Mouse (Mus musculus): ENCODE results near the gene Prkcb. TPM values are rescaled to one million over a fixed set of nuclear protein-coding genes. Genes with fewer than 3 reads are reported as not detected.

Prkcb gene
- polyA plus RNA-seq, 1 experiment from 2014 or later, result 4.8 TPM

DNA sequence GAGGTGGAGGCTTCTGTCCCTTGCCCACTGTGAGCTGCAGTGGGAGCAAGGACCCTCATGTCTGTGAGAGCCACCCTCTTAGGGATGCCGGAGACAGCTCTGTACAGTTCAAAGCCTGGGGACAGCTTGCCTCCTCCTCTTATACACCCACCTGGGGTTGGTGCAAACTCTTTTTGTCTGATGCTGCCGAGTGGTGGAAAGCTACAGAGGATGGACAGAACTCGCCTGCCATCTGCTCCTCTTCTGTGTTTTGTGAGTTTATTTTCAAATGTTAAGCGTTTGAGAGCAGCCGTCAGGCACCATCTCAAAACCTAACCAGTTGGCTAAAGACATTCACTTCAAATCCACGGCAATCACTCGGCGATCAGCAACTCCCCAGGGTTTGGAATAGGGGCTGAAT is 355.1 kb downstream of the Prkcb start:
- Histone ChIP-seq H3K9ac (replicated peaks; ENCODE audit: low read length) (no peak overlapping the region), H3K4me3 (ENCODE audit: low read length) (no peak overlapping the region), H3K4me1 (ENCODE audit: insufficient read depth, low read length) (no peaks in the 10 kb centered on the region), H3K27ac (ENCODE audit: low read length) (no peak overlapping the region), H3K36me3 (ENCODE audit: insufficient read depth, low read length) (no peaks in the 10 kb centered on the region), H3K4me2 (replicated peaks; ENCODE audit: low read depth, low read length) (no peak overlapping the region), H3K27me3 (ENCODE audit: insufficient read depth, low read length) (no peaks in the 10 kb centered on the region), H3K9me3 (ENCODE audit: low read length) (no peaks in the 10 kb centered on the region)
- ATAC-seq (ENCODE audit: low FRiP score, low TSS enrichment), result no peak
- WGBS, result 91% methylated on average over 8 of the region's 8 CpGs

GRCm38 (mm10) chr7:122649306-122649705 is 360.8 kb downstream of the Prkcb start:
- no peaks in the 10 kb centered on the region for H3K36me3 ChIP-seq (ENCODE audit: insufficient read depth, low read length)
- WGBS, result 75% methylated on average over 10 of the region's 10 CpGs
- no peak for ATAC-seq (ENCODE audit: low FRiP score, low TSS enrichment)
- no peak overlapping the region for H3K27ac ChIP-seq (ENCODE audit: low read length)
- H3K4me3 ChIP-seq (ENCODE audit: low read length), result no peak overlapping the region
- H3K9me3 ChIP-seq (ENCODE audit: low read length), result no peaks in the 10 kb centered on the region
- no peak overlapping the region for H3K9ac ChIP-seq (replicated peaks; ENCODE audit: low read length)
- no peaks in the 10 kb centered on the region for H3K27me3 ChIP-seq (ENCODE audit: insufficient read depth, low read length)
- no peak overlapping the region for H3K4me2 ChIP-seq (replicated peaks; ENCODE audit: low read depth, low read length)
- H3K4me1 ChIP-seq (ENCODE audit: insufficient read depth, low read length), result no peaks in the 10 kb centered on the region

GRCm38 (mm10) chr7:122652523-122652922 is 364.0 kb downstream of the Prkcb start:
- H3K4me2 ChIP-seq (replicated peaks; ENCODE audit: low read depth, low read length), result no peak overlapping the region
- no peaks in the 10 kb centered on the region for H3K4me1 ChIP-seq (ENCODE audit: insufficient read depth, low read length)
- 79% methylated on average over 3 of the region's 3 CpGs for WGBS
- H3K27ac ChIP-seq (ENCODE audit: low read length), result no peak overlapping the region
- no peaks in the 10 kb centered on the region for H3K36me3 ChIP-seq (ENCODE audit: insufficient read depth, low read length)
- ATAC-seq (ENCODE audit: low FRiP score, low TSS enrichment), result no peak
- no peaks in the 10 kb centered on the region for H3K27me3 ChIP-seq (ENCODE audit: insufficient read depth, low read length)
- no peak overlapping the region for H3K9ac ChIP-seq (replicated peaks; ENCODE audit: low read length)
- H3K4me3 ChIP-seq (ENCODE audit: low read length), result no peak overlapping the region
- no peaks in the 10 kb centered on the region for H3K9me3 ChIP-seq (ENCODE audit: low read length)

DNA sequence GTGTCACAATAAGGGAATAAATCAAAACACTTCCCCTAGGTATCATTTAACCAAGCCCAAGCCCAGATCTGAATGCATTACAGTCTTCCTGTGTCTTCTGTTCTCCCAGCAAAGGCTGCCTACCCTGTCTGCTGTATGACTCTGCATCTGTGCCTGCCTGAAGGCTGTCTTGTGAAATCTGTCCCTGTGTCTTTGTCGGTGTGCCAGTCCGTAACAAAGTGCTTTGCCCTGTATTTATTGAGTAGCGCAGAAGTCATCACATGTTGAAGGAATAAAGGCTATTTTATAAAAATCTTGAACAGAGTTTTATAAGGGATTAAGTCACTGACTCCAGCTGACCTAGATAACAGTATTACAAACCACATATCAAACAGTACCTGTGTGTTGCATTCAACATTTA is 368.1 kb downstream of the Prkcb start:
- no peak for ATAC-seq (ENCODE audit: low FRiP score, low TSS enrichment)
- Histone ChIP-seq H3K36me3 (ENCODE audit: insufficient read depth, low read length) (no peaks in the 10 kb centered on the region), H3K4me1 (ENCODE audit: insufficient read depth, low read length) (no peaks in the 10 kb centered on the region), H3K27ac (ENCODE audit: low read length) (no peak overlapping the region), H3K4me3 (ENCODE audit: low read length) (no peak overlapping the region), H3K9me3 (ENCODE audit: low read length) (no peaks in the 10 kb centered on the region), H3K27me3 (ENCODE audit: insufficient read depth, low read length) (no peaks in the 10 kb centered on the region), H3K4me2 (replicated peaks; ENCODE audit: low read depth, low read length) (no peak overlapping the region), H3K9ac (replicated peaks; ENCODE audit: low read length) (no peak overlapping the region)
- WGBS, result 89% methylated on average over 3 of the region's 3 CpGs

DNA sequence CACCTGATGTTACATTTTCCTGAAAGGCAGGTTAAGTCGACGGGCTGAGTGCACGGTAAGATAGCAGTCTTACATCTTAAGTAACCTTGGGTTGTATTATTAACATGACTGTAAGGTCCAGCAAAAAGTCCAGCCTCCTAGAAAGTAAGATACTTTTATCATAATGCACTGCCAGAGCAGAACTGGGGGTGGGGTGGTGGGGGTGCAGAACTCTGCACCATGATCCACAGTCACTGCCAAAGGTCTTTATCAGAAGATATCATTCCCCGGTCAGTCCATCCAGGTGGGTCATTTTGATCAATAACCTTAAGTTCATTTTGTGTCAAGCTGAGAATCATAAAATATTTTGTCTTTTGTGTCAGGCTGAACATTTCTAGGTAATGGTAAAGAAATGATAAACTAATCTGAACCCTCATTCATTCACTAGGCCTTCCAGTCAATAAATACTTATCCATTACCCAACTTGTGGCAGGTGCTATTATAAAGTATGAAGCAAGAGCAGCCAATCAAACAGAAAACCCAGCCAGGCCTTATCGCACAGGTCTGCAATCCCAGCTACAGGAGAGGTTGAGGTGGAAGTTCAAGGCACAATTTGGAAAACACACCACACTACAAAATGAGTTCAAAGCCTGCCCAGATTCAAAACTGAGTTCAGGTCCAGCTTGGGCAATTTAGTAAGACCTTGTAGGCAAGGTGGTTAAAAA is 369.0 kb downstream of the Prkcb start:
- H3K36me3 ChIP-seq (ENCODE audit: insufficient read depth, low read length), result no peaks in the 10 kb centered on the region
- 92% methylated on average over 5 of the region's 5 CpGs for WGBS
- H3K4me1 ChIP-seq (ENCODE audit: insufficient read depth, low read length), result no peaks in the 10 kb centered on the region
- no peak overlapping the region for H3K9ac ChIP-seq (replicated peaks; ENCODE audit: low read length)
- no peak overlapping the region for H3K4me3 ChIP-seq (ENCODE audit: low read length)
- H3K4me2 ChIP-seq (replicated peaks; ENCODE audit: low read depth, low read length), result no peak overlapping the region
- H3K9me3 ChIP-seq (ENCODE audit: low read length), result no peaks in the 10 kb centered on the region
- no peak overlapping the region for H3K27ac ChIP-seq (ENCODE audit: low read length)
- ATAC-seq (ENCODE audit: low FRiP score, low TSS enrichment), result no peak
- H3K27me3 ChIP-seq (ENCODE audit: insufficient read depth, low read length), result no peaks in the 10 kb centered on the region

DNA sequence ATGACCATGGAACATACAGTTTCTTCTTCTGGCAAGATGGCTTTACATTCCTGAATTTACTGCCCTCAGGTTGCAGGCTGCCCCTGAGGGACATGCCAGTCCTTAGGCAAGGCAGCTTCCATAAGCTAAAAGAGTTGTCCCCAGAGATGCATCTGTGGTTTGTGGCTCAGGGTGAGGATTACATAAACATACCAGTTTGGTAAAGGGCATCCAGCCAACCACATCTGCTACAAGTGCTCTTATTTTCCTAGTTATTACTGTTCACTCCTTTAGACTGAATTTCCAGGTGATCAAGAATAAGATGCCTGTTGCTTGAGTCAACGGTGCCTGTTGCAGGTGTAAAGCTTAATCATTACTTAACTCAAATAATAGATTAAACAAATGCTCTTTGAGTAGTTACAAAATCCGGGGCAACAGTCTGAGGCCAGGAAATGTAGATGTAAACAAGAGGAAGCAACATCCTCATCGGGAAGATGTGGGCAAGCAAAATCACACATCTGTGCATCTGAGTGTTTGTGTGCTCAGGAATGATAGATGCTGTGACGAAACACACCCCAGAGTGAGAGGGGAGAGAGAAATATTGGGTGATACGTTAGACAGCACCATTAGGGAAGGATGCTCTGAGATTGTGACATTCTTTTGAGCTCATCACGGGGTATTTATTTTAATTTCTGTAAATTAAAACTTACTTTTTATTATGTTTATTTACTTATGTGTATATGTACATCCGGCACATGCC is 376.9 kb downstream of the Prkcb start:
- ATAC-seq (ENCODE audit: low FRiP score, low TSS enrichment), result no peak

DNA sequence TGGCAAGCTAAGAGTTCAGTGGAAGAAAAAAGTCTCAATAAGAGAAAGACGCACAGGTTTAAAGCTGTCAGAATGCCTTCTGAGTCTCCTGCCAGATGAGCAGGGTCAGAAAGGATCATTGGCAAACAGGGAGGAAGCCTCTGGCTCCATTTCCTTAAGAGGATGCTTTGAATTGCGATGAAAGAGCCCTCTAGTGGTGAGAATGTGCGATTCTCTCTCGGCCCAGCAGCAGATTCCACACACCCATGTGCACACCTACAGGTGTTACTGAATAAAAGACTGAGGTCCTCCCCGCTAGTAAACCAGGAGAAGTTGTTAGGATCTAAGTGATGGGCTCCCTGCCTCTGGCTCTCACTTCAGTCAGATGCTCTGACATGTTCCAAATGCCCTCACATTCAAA is 379.4 kb downstream of the Prkcb start:
- Histone ChIP-seq H3K27me3 (ENCODE audit: insufficient read depth, low read length) (peaks cover 17% of the 10 kb centered on the region), H3K4me1 (ENCODE audit: insufficient read depth, low read length) (no peaks in the 10 kb centered on the region), H3K9me3 (ENCODE audit: low read length) (no peaks in the 10 kb centered on the region), H3K9ac (replicated peaks; ENCODE audit: low read length) (no peak overlapping the region), H3K36me3 (ENCODE audit: insufficient read depth, low read length) (no peaks in the 10 kb centered on the region), H3K4me2 (replicated peaks; ENCODE audit: low read depth, low read length) (no peak overlapping the region), H3K27ac (ENCODE audit: low read length) (no peak overlapping the region), H3K4me3 (ENCODE audit: low read length) (no peak overlapping the region)
- WGBS, result 30% methylated on average over 5 of the region's 5 CpGs
- no peak for ATAC-seq (ENCODE audit: low FRiP score, low TSS enrichment)

More for the DNA sequence above, 376.9 kb downstream of the Prkcb start:
- H3K27ac ChIP-seq (ENCODE audit: low read length), result no peak overlapping the region
- no peaks in the 10 kb centered on the region for H3K27me3 ChIP-seq (ENCODE audit: insufficient read depth, low read length)
- no peaks in the 10 kb centered on the region for H3K36me3 ChIP-seq (ENCODE audit: insufficient read depth, low read length)
- H3K4me2 ChIP-seq (replicated peaks; ENCODE audit: low read depth, low read length), result no peak overlapping the region
- H3K9me3 ChIP-seq (ENCODE audit: low read length), result no peaks in the 10 kb centered on the region
- H3K9ac ChIP-seq (replicated peaks; ENCODE audit: low read length), result no peak overlapping the region
- no peaks in the 10 kb centered on the region for H3K4me1 ChIP-seq (ENCODE audit: insufficient read depth, low read length)
- 65% methylated on average over 7 of the region's 7 CpGs for WGBS
- no peak overlapping the region for H3K4me3 ChIP-seq (ENCODE audit: low read length)

GRCm38 (mm10) chr7:122670442-122670872 is 381.9 kb downstream of the Prkcb start, which contains the start of gene Cacng3:
TSS of gene Cacng3 (plus strand) at chr7:122670492.
- 9% methylated on average over 13 of the region's 13 CpGs for WGBS
- Histone ChIP-seq H3K4me3 (ENCODE audit: low read length) (no peak within 1 kb of the TSS), H3K9ac (replicated peaks; ENCODE audit: low read length) (no peak within 1 kb of the TSS), H3K9me3 (ENCODE audit: low read length) (no peaks in the 10 kb centered on the region), H3K27ac (ENCODE audit: low read length) (no peak within 1 kb of the TSS), H3K27me3 (ENCODE audit: insufficient read depth, low read length) (peaks cover 19% of the 10 kb centered on the region), H3K4me2 (replicated peaks; ENCODE audit: low read depth, low read length) (peak within 1 kb of the TSS; percentile 28), H3K36me3 (ENCODE audit: insufficient read depth, low read length) (no peaks in the 10 kb centered on the region), H3K4me1 (ENCODE audit: insufficient read depth, low read length) (no peaks in the 10 kb centered on the region)
- no peak for ATAC-seq (ENCODE audit: low FRiP score, low TSS enrichment)

GRCm38 (mm10) chr7:122670873-122671641 is 382.5 kb downstream of the Prkcb start:
- no peak overlapping the region for H3K4me3 ChIP-seq (ENCODE audit: low read length)

More at GRCm38 (mm10) chr7:122670873-122671641, 382.5 kb downstream of the Prkcb start:
- H3K9me3 ChIP-seq (ENCODE audit: low read length), result no peaks in the 10 kb centered on the region
- no peaks in the 10 kb centered on the region for H3K36me3 ChIP-seq (ENCODE audit: insufficient read depth, low read length)
- H3K9ac ChIP-seq (replicated peaks; ENCODE audit: low read length), result no peak overlapping the region
- peak overlapping the region; percentile 28 for H3K4me2 ChIP-seq (replicated peaks; ENCODE audit: low read depth, low read length)
- H3K27ac ChIP-seq (ENCODE audit: low read length), result no peak overlapping the region
- peaks cover 19% of the 10 kb centered on the region for H3K27me3 ChIP-seq (ENCODE audit: insufficient read depth, low read length)
- peak; percentile 97 for ATAC-seq (ENCODE audit: low FRiP score, low TSS enrichment)
- H3K4me1 ChIP-seq (ENCODE audit: insufficient read depth, low read length), result no peaks in the 10 kb centered on the region
- WGBS, result 10% methylated on average over 44 of the region's 45 CpGs

All from kidney, embryonic 16.5 days (tissue).